Mouse (Mus musculus) CD4-positive, CD25-positive, alpha-beta regulatory T cell, adult 4 months (primary cell): ENCODE results near the gene Tbk1. TPM values are rescaled to one million over a fixed set of nuclear protein-coding genes. Genes with fewer than 3 reads are reported as not detected.

Experiments used
- ATAC-seq: one replicate; pipeline ENCODE4 v1.8.0; 2017
- polyA plus RNA-seq, 2 experiments: library from polyadenylated mRNA; unstranded; fragments of 100-300 nt; shearing (Covaris generic); gene quantifications; one replicate each; pipeline ENCODE4 v1.2.1; 2017

Gene Tbk1
- 100 to 1,000 TPM in 1 of 2 experiments, 10 to 100 TPM in 1; 86.5 to 118 TPM for polyA plus RNA-seq

- peak; percentile 85 for ATAC-seq
Measured at GRCm38 (mm10) chr10:121586675-121587370, at the start of gene Tbk1. Gene Tbk1, minus strand, starts transcription at chr10:121586787.

DNA sequence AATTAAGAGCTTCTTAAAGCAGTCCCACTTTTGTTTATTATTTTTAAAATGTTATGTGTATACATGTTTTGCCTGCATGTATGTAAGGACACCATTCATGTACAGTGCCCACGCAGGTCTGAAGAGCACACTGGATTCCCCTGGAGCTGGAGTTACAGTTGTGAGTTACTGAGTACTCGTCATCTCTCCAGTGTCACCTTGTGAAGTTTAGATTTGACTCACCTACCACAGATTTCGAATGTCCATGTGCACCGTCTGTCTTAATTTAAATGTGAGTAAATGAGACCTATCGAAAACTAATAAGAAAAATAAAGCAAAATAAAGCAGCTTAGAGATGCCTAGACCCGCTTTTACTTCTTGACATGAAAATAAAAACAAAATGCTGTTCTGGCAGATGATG lies 49.7 kb upstream of the Tbk1 start:
- ATAC-seq = no peak

DNA sequence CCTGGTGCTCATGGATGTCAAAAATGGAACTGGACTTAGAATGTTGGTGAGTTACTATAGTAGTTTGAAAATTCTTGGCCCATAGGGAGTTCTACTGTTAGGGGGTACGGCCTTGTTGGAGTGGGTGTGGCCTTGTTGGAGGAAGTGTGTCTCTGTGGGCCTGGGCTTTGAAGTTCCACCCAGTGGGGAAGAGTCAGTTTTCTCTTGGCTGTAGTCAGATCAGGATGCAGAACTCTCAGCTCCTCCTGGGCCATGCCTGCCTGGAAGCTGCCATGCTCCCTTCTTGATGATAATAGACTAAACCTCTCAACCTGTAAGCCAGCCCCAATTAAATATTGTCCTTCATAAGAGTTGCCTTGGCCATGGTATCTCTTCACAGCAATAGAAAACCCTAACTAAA lies 47.6 kb upstream of the Tbk1 start:
- ATAC-seq = no peak

DNA sequence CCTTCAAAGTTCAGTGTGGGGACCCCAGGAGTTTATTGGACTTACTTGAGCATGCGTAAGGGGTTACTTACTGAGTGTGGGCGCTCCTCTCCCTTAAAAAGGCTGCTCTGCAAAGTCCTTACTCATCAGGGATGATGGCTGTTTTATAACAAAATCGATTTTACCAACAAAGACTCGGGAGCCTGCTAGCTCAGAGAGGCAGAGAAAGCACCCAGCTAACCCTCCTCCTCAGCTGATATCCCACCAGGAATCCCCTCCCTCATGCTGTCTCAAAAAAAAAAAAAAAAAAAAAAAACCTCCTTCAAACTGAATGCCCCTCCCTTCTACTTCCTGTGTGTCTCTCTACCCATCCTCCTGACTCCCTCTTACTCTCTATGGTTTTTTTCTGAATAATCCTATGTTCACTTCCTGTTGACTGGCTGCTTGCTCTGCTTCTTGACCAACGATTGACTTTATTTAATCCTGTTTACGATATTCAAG lies 42.0 kb upstream of the Tbk1 start:
- no peak for ATAC-seq

DNA sequence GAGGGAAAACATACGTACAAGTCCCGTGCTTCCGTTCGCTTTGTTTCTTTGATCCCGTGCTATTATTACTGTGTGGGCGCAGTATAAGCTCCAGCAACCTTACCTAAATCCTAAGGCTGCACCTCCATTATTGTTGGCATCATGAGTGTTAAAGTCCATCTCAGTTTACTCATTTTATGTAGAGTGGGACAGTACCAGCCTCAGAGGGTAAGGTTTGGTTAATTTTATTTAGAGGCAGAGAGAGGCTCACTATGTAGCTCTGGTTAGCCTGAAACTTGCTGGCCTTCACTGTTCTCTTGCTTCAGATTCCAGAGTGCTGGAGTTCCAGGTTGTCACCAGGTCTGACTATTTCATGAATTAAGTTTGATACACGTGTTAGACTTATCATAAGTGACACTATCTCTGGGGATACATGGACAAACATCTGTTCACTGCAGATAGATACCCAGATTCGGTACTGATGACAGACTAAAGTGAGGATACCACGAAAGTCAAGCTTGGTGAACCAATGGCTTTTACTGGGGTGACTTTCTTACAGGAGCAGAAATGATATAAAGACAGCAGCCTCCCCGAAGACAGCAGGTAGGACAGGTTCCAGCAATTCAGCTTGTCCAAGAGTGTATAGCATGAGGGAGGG lies 40.7 kb upstream of the Tbk1 start:
- no peak for ATAC-seq

DNA sequence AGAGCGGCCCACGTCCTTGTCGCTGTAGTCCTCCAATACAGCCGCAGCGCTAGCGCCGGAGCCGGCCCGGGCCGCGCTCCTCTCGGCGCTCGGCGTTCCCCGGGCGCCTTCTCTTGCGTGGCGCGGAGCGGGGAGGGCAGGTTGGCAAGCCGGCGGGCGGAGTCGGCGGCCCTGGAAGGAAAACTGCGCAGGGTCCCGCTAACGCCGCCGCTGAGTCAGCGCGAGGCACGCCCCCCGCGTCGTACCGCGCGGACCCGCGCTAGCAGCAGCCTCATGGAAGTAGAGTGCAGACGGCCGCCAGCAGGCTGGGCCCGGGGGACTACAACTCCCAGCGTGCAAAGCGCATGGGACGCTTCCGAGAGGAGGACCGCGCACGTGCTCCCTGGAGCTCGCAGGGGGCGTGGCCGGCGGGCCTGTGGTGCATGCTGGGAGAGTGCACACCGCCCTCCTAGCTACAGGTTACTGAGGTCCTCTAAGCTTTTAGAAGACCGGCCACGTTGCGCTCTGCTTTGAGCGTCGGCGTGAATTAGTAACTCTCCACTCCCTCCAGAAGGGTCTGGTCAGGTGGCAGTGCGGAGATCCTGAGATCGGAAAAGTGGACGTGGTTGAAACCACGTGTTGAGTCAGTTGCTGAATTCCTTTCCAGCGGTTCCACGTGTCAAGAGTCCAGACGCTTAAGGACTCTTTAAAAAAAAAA lies 39.7 kb upstream of the Tbk1 start, which contains the start of gene Xpot:
TSS of gene Xpot (minus strand) at position 147 of the 697 bp plus-strand sequence.
- ATAC-seq = peak; percentile 94

DNA sequence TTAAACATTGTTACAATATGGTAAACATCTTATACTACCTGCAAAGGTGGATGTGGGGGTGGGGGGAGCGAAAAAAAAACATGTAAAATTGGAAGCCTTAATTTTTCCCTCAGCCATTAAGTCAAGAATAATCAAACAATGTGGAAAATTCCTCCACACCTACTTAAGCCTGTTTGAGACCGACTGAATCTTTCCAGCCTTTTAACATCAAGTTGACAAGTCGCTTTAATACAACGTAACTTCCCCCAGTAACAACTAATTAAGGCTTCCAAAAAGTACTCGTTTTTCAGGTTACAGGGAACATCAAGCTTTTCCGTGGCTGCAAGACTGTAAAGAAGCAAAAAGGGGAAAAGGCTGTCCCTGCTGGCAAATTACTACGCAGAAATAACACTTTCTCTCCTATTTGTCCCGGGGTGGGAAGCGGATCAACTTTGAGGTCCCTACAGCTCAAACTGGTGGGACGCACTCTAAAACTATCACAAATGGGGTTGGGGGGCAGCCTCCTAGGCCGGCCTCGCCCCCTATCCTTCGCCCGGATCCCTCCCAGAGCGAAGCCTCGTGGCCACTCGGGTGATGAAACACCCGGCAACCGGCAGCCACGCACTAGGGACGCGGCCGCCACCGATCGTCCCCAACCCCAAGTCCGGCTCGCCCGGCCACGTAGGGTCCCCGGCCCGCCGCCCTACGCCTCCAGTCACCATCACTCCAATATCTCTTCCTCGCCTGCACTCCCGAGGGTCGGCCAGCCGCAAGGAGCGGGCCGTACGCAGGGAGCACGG lies 39.0 kb upstream of the Tbk1 start:
- ATAC-seq = peak; percentile 25

DNA sequence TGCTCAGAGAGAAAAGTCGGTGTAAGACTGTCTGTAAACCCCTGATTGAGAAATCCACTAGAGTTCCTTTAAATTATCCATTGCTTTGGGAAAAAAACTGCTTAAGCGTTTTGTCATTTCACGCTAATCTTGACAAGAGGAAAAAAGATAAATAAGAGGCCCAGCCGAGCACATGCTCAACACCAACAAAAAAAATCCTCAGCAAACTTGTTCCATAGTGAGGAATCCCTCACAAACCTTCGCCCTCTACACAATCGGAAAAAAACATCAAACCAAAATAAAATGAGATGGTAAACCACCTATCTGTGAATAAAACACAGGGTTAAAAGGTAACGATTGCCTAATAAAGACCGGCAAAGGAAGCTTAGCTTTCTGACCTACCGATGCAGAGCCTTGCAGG lies 38.4 kb upstream of the Tbk1 start:
- no peak for ATAC-seq

DNA sequence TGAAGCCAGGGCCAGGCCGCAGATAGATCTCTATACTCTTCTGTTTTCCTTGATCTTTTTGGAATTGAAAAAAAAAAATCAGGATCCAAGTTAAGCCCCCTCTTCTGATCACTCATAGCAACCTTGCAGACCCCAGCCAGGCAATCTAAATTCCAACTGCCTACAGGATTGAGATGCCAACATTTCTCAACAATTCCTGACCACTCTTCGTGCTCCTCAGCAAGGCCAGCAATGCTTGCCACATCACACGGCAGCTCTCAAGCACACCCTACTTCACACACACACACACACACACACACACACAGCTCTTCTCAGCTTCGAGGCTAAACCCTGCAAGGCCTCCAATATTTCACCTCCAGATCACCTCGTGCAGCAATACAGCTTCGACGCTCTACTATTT lies 37.1 kb upstream of the Tbk1 start:
- ATAC-seq = no peak

DNA sequence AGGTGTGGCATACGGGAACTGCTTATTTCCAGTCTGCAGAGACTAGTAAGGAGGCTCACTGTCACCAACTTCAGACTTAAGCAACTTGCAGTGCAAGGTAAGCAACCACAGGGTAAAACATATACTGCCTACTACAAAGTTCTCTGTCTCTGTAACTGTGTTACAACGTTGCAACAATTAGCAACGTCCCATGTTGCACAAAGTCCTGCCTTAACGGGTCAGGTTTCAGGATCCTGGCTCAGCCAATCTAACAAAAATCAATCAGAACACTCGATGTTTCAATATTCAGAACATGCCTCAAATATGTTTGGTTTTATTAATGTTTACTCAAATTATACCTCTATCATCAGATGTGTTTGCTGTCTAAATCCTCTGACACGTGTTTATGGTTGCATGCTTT lies 35.8 kb upstream of the Tbk1 start:
- no peak for ATAC-seq

GRCm38 (mm10) chr10:121615935-121616334 lies 29.3 kb upstream of the Tbk1 start:
- no peak for ATAC-seq

- no peak for ATAC-seq
Measured at GRCm38 (mm10) chr10:121615146-121615870, 28.7 kb upstream of the Tbk1 start.

DNA sequence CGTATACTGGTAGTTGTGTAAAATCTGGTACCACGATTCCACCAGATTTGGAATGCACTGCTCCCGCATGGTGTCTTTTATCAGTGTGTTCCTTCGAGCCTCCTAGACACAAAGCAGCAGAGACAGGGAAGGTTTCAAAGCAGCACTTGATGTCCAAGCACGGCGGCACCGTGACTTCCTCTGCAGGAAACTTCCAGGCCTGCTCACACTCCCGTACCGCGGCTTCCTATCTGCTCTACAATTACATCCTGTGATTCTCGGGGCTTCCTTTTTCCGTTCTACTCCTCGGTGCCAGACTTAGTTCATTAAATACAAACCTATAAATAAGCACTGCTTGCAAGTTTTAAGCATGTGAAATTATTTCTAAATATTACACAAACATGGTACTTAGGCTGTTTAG lies 27.0 kb upstream of the Tbk1 start:
- no peak for ATAC-seq

- no peak for ATAC-seq
Measured at GRCm38 (mm10) chr10:121612448-121612847, 25.9 kb upstream of the Tbk1 start.

- ATAC-seq = no peak
Measured at GRCm38 (mm10) chr10:121611587-121611986, 25.0 kb upstream of the Tbk1 start.

GRCm38 (mm10) chr10:121608177-121608576 lies 21.6 kb upstream of the Tbk1 start:
- no peak for ATAC-seq

GRCm38 (mm10) chr10:121604632-121605344 lies 18.2 kb upstream of the Tbk1 start:
- ATAC-seq = no peak

- no peak for ATAC-seq
Measured at GRCm38 (mm10) chr10:121603556-121603955, 17.0 kb upstream of the Tbk1 start.

DNA sequence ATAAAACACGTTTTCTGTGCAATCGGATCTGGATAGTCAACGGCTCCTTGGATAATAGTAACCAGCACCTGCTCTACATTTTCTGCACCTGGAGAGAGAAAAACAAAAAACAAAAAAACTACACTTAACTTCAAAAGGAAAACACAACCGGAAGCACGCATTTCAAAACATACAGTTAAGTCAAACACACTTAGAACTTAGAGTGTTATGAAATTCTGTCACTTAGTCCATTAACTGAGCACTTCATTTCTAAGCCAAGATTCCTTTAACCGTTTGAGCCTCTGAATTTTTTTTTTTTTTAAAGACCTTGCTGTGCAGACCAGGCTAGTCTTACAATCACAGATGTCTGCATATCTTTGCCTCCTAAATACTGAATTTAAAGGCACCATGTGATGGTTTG lies 14.7 kb upstream of the Tbk1 start:
- ATAC-seq = no peak

DNA sequence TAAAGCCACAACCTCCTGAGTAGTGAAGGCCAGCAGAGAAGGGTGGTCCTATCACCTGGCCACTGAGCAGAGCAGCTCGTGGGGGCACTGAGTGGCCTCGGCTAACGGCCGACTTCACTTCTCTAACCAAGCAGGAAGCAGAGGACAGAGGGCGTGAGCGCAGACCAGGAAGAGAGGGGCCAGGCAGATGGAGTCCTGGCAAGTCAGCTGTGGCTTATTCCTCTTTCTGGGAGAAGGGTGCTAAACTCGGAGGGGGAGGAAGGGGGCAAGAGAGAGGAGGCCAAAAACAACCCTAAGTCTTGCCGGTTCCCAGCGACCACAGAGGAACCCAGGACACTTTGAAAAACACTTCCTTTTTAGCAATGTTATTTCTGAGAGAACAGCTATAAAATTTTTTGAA lies 10.0 kb upstream of the Tbk1 start:
- ATAC-seq = no peak

- no peak for ATAC-seq
Measured at GRCm38 (mm10) chr10:121591106-121591505, 4.5 kb upstream of the Tbk1 start.
